Mouse (Mus musculus): ENCODE results near the gene Olfr437.
"Not testable (repeated sequence)": the region's sequence is repeated elsewhere in the genome, so short reads cannot be mapped to it uniquely, and the experiment has no call there.

- not testable (repeated sequence) for TF ChIP-seq POLR2A (IDR thresholded peaks at IDR 0.05; ENCODE audit: extremely low read depth, insufficient read depth, low read length); CTCF (IDR thresholded peaks at IDR 0.05; ENCODE audit: low read depth, low read length)
Measured at GRCm38 (mm10) chr6:43146267-43146666, 16.8 kb upstream of the Olfr437 start, which contains the start of gene Olfr237-ps1.

All from liver, adult 2 months (tissue).